Mouse (Mus musculus) adrenal gland, postnatal 25 days (tissue): ENCODE measurements at regions not wholly inside any gene's neighbourhood (a gene's known extent, or its start where the extent isn't known, plus 50 kb on each side); places are given as distances from the start of the nearest gene placed in this dataset.

ENCODE experiments used
- DNase-seq: peaks from one replicate; pipeline ENCODE4 v3.0.0; 2021; ENCODE audit warnings: mixed read lengths

GRCm38 (mm10) chr14:21932771-21933170, 56.6 kb downstream of the Zfp503 start:
- no peak for DNase-seq

- no peak for DNase-seq
Measured at GRCm38 (mm10) chr14:21931944-21932343, 57.5 kb downstream of the Zfp503 start.

GRCm38 (mm10) chr14:21929048-21929447, 60.4 kb downstream of the Zfp503 start:
- no peak for DNase-seq

- DNase-seq: no peak
Measured at GRCm38 (mm10) chr14:21916671-21917070, 67.9 kb upstream of the Comtd1 start.

- no peak for DNase-seq
Measured at GRCm38 (mm10) chr14:21904498-21905395, 56.0 kb upstream of the Comtd1 start.

- peak; percentile 70 for DNase-seq
Measured at GRCm38 (mm10) chr14:21903562-21904497, 55.1 kb upstream of the Comtd1 start.

GRCm38 (mm10) chr14:21902856-21903255, 54.1 kb upstream of the Comtd1 start:
- DNase-seq: no peak

- DNase-seq: no peak
Measured at GRCm38 (mm10) chr14:21902456-21902855, 53.7 kb upstream of the Comtd1 start.

GRCm38 (mm10) chr14:21900951-21901350, 52.2 kb upstream of the Comtd1 start:
- DNase-seq: no peak

GRCm38 (mm10) chr14:21900516-21900915, 51.7 kb upstream of the Comtd1 start:
- no peak for DNase-seq
